Mouse (Mus musculus): ENCODE data around the gene Ano4.

GRCm38 (mm10) chr10:89253799-89254198 lies 90.8 kb downstream of the Ano4 start:
- TF ChIP-seq CTCF (IDR thresholded peaks at IDR 0.05; ENCODE audit: low read depth) (no peak), EP300 (IDR thresholded peaks at IDR 0.05; ENCODE audit: low read depth) (no peak)
